Mouse (Mus musculus) megakaryocyte progenitor cell, adult 5-6 weeks (primary cell): ENCODE measurements around the gene Uvrag. TPM values are rescaled to one million over a fixed set of nuclear protein-coding genes. Genes with fewer than 3 reads are reported as not detected.

Source experiments
- ATAC-seq: replicated peaks from 2 replicates; pipeline ENCODE4 v1.8.0; 2016; ENCODE audit warnings: mild to moderate bottlenecking, moderate TSS enrichment, inconsistent platforms; ENCODE audit not compliant: poor library complexity
- total RNA-seq, 2 experiments: library from RNA; stranded (forward) in 1 of 2; stranded (reverse) in 1 of 2; fragments of 157-497, 149-512 nt in 1 of 2; fragments of 200-1000 nt in 1 of 2; gene quantifications; 2 replicates each; pipeline versions ENCODE4 v1.2.3 to v1.2.4; 2015 to 2017

Gene Uvrag
- total RNA-seq, 2 experiments from 2014 or later = 24.6 to 33.9 TPM

DNA sequence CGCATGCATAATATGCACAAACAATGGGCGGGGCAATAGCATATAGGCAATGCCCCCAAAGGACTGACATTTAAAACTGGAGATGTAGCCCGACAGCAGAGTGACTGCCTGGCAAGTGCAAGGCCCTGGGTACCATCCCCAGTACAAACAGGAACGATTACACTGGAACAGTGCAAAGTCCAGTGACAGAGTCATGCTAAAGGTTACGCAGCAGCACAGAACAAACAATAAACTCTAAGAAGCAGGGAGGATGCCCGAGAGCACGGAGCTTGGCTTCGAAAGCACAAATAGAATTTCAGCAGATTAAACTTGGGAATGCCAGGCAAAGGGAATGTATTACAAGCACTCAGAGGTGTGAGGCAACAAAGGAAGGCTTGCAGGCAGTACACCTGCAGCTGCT, 40.4 kb downstream of the Uvrag start:
- no peak for ATAC-seq

DNA sequence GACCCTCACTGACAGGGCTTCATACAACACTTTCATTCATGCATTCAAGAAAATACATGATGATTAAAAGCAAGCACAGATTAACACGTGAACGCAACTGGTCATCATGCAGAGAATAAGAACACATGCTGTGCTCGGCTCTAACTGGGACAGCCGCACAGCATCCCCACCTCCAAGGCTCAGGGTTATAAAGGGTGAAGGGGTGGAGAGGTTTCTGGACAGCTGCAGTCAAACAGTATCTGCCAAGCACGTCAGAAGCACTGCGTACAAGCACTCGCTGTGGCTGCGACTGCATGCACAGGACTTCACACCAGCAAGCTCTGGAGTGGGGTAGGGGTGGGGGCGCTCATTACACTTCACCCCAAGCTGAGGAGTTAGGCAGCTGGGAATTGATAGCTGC, 40.9 kb downstream of the Uvrag start:
- ATAC-seq = no peak

DNA sequence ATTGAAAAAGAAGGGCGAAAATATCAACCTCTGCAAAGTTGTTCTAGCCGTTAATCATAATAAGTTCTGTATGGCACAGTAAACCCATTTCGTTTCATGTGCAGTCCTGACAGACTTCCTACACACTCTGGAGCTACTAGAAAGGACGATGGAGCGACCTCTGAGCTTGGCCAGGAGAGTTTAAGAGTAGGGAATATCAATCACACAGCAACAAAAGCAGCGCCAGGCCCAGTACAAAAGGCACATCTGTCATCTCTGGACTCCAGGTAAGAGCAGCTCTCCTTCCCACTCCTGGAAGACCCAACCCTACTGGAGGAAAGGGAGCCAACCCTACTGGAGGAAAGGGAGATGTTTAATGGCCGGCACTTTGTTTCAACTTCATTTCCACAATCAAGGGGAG, 43.2 kb downstream of the Uvrag start:
- no peak for ATAC-seq

DNA sequence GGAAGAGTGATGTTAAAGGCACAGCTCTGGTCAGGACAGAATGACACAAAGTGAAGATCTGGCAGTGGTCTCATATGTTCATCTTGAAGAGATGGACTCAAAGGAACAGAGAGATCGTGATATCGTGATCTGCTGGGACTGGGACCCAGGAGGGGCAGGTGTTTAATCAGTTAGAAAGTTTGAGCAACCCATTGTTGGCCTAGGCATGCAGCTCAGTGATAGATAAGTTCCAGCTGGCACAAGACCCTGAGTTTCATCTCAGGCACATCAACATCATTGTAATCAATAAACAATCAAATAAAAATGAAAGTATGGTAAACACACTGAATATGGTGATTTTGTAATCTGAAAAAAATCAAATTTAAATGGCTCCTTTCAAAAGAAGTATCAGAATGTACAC, 43.8 kb downstream of the Uvrag start:
- ATAC-seq = no peak

DNA sequence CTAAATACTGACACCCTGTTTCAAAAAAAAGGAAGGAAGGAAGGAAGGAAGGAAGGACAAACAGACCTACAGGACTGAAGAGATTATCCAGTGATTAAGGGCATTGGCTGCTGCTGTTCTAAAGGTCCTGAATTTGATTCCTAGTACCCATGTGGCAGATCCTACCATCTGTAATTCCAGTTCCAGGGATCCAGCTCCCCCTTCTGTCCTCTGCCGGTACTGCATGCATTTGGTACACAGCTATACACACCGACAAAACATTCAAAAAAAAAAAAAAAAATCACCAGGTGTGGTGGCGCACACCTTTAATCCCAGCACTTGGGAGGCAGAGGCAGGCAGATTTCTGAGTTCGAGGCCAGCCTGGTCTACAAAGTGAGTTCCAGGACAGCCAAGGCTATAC, 45.8 kb downstream of the Uvrag start:
- ATAC-seq = peak; percentile 82

DNA sequence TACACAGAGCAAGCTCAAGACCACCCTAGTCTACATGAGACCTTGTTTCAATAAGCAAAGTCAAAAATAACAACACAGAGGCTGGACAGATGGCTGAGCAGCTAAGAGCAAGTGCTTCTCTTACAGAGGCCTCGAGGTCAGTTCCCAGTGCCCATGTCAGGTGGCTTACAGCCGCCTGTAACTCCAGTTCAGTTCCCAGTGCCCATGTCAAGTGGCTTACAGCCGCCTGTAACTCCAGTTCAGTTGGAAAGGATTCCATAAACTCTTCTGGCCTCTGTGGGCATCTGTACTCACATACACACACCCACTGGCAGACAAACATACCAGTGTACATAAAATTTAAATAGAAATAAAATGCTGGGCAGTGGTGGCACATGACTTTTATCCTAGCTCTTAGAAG, 46.6 kb downstream of the Uvrag start:
- no peak for ATAC-seq

DNA sequence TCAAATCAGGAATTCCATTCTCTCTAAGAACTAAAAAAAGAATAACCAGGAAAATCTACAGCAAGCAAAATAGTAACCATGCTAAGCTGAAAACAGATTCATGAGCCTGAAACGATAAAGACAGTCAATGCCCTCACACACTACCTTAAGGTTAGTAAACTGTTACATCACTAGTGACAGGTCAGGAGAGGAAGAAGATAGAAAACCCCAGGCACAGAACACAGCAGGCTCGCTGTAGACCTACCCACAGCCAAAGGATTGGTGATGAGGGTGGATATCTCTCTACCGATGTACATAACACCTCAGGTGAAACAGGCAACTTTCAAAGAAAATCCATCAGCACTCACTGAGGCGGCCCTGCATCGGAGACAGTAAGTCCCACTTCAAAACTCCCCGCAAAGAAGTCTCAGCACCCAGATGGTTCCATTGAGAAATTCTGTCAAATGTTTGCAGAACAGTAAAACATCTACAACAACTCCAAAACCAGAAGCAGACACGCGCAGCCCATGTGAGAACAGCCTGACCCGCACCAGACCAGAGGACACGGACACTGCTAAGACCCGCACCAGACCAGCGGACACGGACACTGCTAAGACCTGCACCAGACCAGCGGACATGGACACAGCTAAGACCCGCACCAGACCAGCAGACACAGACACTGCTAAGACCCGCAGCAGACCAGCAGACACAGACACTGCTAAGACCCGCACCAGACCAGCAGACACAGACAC, 48.9 kb downstream of the Uvrag start:
- no peak for ATAC-seq

DNA sequence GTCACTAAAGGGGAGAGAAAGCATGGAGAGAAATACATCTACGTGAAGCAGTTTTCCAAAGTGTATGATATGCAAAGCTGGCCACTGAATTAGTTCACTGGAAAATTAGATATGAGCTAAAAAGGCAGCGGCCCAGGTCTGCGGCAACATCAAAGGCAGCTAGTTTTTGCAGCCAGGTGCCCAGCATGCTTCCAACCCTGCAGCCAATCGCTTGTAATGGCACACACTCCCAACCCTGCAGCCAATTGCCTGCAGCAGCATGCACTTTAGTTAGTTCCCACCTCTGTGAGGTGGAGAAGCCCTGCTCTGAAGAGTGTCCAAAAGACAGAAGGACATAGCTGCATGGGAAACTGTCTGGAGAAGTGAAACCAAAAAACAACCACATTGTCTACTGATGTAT, 51.2 kb downstream of the Uvrag start:
- no peak for ATAC-seq

DNA sequence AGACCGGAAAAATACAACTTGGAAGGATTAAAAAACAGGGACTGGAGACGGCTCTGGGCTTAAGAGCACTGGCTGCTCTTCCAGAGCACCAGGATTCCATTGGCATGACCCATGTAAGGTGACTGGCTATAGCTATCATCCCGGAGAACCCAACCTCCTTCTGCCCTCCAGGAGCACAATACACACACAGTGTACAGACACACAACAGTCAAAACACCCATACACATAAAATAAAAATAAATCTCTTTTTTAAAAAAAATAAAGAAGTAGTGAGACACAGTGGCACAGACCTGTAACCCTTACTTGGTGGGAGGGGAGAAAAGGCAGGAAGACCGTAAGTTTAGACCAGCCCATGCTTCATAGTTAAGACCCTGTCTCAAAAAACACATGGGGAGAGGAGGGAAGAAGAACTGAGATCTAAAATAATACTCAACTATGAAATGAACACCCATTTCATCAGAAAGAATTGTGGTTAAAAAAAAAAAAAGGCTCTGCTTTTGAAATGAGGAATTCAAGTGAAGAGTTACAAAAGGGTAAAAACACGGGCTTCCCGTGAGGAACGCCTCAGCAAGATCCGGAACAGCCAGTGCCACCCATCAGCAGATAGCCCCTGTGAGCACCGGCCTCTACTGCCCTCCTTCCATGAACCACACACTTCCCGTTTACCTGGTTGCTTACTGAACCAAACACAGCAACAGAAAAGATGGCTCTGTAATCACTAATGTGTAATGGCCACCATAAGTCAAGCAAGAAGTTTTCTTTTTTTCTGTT, 52.2 kb downstream of the Uvrag start:
- ATAC-seq = peak; percentile 54

DNA sequence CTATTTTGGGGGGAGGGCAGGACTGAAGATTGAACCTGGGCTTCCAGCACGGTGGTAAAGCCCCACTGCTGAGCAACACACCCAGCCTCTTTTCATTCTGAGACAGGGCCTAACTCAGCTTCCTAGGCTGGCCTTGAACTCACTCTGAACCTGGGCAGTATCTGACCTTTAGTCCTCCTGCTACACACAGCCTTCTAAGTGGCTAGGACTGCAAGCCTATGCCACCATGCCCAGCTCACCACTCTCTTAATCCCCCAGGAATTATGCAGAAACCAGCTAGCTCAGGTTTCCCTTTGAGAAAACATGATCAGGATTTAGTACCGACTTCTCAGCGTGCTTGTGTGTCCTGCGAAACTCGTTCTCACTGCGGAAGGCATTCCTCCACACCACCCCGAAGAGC, 53.4 kb downstream of the Uvrag start:
- no peak for ATAC-seq

DNA sequence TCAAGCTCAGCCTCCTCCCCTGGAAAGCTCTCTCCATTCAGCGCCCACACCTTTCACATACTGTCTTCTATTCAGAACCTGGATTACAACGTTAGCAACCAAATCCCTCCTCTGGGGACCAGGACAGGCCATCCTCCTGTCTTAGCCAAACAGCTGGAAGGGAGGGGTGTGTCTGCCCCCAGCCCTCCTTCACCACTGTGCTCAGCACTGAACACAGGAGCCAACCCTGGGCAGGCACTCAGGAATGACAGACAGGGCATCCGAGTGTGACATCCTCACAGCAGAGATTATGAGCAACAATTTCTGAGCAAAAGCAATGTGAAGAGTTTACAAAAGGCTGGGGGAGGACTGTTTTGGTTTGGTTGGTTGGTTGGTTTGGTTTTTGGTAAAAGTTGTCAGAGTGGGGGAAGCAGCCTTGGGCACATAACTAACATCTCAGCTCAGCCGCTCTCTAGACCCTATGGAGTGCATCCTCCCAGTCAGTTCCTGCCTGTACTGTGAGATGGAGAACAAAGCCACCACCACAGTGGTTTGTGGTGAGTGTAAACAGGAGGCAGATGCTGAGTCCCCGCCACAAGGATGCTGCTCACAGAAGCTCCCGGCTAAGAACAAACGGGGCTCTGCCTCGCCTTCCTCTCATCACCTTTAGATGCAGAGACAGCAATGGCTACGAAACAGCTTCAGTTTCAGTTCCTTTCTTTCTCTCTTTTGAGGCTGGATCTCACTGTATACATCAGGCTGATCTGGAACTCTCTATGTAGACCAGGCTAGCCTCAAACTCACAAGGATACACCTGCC, 54.1 kb downstream of the Uvrag start:
- ATAC-seq = peak; percentile 89

DNA sequence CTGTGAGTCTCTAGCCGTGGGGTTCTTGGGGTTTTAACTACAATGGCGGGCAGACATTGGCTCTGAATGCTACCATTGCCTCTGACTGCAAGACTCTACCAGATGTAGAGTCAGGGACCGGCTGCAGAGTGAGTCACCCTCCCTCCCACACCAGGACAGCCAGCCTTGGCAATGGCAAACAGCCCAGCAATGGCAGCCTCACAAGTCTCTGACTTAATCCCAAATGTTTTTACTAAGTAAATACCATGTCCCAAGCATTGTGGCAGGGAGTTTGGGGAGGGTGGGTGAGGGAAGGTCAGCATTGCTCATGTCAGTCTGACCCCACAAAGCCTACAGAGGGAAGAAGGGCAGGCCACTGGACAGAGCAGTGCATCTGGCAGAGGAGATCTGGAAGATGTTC, 55.7 kb downstream of the Uvrag start:
- ATAC-seq = no peak

DNA sequence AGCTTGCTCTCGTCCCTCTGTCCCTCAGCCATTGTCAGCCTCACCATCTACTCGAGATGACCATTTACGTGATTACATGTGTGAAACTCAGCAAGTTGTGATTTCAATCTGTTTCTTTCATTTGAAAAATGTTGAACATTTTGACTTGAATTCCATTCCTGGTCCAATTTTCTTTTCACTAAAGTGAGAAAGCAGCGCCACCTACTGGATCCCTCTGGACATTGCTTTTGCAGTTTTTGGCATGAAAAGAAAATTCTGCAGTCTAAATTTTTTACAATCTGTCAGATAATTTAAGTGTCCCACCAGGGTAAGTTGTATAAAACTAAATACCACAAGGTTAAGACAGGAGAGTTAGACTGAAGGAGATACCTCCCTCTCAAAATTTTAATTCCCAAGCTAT, 61.4 kb downstream of the Uvrag start:
- ATAC-seq = 0 out of 2 replicates have a peak, but pooled peaks have one; percentile 37

DNA sequence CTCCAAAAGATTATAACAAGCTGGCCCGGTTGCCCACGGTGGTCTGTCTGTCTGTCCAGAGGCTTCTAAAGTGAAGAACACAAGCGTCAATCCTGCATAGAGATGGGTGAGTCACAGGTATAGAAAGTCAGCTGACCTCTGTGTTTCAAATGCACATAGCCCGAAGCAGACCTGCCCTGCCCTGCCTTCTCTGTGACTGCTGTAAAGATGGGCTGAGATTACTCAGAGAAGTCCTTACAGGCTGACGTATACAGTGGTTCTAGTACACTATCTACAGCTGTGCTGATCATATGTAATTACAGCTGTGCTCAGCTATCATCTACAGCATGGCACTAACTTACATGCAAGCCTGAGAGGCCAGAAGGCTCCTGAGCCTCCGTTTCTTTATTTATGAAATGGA, 62.1 kb downstream of the Uvrag start:
- ATAC-seq = no peak

DNA sequence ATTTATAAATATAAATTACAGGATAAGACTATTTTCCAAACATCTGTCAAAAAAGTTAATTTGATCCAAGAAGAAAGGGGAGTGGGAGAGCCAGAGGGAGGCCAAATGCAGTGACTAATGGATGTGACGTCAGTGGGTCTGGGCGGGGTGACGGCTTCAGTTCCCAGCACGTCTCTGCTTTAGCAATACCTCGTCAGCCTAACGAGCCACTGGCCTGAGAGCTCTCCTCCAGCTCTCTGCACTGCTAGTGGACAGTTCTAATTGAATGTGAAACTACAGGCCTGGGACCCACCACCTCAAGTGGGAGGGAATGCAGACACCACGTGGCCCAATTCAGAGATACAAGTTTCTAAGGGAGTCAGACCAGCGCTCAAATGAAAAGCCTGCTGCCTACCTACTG, 63.7 kb downstream of the Uvrag start:
- ATAC-seq = no peak

DNA sequence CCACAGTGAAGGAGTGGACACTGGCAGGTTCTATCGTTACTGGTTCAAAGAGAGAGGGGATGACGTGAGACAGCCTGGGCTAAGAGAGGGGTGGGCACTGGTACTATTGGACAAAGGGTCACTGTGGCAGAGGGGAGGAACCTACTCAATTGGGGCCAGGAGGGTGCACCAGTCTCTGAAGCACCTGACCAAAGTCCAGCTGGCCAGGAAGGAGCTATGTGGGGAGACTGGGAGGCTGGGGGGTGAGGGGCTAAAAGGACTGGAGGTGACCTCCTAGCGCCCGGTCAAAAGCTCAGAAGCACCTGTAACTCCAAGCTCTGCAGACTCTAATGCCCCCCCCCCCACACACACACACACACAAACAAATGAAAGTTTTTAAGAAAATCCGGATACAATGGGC, 65.8 kb downstream of the Uvrag start:
- no peak for ATAC-seq

DNA sequence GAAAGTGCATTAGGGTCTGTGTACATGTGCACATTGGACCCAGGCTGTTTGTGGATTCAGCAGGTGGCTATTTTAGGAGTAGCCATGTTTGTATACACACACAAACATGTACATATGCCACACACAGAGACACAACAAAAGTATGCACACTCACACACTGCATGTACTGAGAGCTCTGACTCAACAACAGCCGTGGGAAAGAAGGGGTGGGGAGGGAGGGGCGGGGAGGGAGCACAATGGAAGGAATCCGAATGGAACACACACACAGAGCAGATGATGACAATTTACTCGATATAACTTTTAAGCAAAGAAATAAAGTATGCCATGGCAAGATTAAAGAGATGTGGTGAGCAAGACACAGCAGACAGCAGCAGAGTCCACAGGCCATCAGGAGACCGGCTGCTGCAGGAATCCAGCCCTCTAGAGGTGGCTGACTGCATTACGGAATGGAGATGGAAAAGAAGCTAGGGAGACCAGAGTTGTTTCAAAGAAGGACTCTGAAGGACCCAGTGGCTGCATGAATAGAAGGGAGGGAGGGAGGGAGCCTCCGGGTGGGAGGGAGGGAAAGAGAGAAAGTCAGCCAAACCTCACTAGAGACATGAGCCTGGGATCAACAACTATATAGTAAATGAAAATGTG, 67.1 kb downstream of the Uvrag start:
- peak; percentile 54; the same call in 1 of the 2 replicates for ATAC-seq

DNA sequence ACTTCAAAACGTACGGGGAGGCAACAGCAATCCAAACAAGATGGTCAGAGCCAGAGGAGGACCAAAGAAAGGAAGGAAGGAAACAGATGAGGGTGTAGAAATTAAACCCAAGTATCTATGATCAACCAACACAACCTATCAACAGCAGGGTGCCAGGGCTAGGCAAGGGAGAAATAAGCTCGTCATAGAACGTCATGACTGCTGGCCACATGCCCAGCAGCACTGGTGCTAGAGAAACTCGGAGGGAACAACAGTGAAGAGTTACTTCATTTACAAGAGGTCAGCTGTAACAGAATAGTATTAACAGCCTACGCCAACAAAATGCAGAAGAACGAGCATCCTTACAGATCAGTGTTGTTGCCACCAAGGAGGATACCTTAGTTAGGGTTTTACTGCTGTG, 73.2 kb downstream of the Uvrag start:
- no peak for ATAC-seq

DNA sequence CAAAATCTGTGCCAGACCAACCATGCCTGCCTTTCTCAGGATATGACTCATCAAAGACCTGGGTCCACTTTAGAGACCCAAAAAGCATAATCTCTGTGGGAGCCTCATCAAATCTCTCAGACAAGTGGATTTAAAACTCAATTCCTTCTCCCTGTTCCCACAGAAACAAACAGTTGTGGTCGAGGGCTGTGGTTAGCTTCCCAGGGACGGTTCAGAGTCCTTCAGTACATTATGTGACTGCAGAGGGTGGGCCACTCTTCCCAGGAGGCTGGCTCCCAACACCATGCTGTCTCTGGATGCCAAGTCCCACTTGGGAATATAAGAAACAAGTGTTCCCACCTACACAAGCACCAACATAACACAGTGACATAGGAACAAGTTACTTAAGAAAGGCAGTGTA, 75.0 kb downstream of the Uvrag start:
- no peak for ATAC-seq

DNA sequence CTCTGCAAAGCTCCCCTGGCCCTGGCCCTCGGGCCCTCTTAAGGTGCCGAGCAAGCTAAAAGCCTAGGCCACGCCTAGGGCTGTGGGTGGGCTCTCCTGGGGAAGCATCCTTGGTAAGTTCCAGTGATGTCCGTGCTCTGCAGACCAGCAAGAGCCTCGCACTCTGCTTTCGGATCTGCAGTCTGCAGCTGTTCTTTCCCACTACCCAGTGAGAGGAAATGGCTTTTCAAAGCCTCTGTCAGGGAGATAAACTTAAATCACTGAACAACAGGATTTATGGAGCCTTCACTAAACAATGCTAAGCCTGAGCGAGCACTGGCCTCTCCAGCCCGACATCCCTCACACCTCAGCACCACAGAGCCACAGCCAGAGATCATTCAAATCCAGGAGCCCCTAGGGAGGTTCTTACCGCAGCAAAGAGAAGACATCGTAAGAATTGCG, 75.5 kb downstream of the Uvrag start:
- no peak for ATAC-seq

DNA sequence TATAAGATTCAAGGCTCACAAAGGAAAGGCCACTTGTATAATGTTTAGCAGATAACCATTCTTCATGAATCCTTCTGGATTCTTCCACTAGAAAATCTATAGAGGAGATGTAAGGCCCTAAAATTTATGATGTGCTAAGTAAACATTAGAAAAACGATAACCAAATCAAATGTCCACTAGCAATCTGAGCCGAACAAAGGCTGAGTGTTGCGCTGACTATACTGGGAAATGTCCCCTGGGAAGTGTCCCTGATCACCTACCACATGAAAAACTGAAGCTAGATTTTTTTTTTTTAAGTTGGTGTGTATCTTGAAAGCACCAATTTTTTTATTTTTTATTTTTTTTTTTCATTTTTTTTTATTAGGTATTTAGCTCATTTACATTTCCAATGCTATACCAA, 76.1 kb downstream of the Uvrag start:
- ATAC-seq = no peak
